Mouse (Mus musculus) T-helper 2 cell (primary cell): ENCODE results near the gene Ecm2.

ENCODE experiments used
- in situ Hi-C: fragments of 300-600 bp; cut with MboI, MseI; formaldehyde crosslinking; loops from one replicate; pipeline ENCODE4 v1.15.1; 2025; ENCODE audit warnings: high pct_unique_total_duplicates

Ecm2 gene

DNA sequence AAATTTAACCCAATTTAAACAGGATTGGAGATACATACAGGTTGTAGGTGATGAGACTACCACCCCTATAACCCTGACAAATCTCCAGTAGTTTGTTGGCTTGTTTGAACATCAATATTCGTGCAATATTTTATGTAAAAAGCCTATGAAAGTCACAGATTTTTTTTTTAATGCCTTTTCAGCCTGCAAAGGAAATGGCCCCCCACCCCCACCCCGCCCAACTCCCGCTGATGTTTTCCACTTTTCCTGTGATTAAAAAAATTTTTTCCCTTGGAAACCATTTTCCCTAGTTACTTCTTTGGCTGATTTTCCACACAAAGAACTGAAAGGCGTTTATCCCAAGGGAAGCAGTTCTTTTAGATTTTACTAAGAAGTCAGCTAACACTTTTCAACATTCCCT, at the start of gene Ecm2:
Gene Ecm2 (plus strand): TSS at position 301 of the 400 bp plus-strand sequence.
- in situ Hi-C loops = no loop called here

DNA sequence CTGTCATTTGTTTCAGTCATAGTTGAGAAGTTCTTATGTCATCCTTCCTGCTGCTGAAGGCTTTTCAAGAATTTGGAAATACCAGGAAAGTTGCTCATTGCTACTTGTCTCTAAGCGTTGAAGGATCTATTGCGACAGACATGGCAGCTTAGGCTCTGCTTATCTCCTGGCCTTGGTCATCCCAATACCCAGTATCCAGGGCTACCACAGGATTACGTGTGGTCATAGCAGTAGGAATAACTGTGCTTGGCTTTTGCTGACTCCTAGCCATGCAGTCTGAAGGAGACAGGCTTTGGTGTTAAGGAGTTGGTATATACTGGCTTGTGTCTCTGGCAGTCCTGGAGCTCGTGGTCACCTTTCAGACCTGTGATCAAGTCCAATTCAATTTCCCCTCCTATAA, 44.3 kb upstream of the Ecm2 start:
- in situ Hi-C loops = no loop called here

DNA sequence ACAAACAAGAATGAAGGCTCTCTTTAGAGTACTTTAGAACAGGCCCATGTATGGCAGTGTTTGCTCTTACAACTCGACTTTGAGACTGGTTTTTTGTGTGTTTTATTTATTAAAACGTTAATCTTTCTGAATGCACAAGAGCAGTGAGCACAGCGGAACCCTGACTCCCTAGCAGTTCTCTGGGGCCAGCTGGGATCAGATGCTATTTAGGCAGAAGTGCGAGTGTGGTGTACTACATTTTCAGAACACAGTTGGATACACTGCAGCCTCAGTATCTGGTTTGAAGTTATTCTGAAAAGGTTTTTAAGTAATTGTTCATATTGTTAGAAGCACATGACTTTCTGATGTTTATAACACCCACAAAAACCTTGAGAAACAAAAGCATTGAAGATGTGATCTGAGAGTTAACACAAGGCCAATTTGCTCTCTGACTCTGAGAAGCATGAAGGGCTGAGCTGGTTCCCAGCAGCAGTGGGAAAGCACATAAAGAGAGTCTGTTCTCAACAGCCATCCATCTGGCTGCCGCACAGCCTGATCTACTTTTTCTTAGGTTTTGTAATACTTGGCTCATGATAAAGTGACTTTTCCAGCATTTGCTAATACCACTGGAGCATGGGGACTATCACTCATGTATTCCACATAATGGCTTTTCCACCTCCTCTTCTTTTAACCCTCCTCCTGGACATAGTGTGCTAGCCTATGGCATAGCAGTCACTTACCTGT, 43.8 kb upstream of the Ecm2 start:
- in situ Hi-C loops = no loop called here

DNA sequence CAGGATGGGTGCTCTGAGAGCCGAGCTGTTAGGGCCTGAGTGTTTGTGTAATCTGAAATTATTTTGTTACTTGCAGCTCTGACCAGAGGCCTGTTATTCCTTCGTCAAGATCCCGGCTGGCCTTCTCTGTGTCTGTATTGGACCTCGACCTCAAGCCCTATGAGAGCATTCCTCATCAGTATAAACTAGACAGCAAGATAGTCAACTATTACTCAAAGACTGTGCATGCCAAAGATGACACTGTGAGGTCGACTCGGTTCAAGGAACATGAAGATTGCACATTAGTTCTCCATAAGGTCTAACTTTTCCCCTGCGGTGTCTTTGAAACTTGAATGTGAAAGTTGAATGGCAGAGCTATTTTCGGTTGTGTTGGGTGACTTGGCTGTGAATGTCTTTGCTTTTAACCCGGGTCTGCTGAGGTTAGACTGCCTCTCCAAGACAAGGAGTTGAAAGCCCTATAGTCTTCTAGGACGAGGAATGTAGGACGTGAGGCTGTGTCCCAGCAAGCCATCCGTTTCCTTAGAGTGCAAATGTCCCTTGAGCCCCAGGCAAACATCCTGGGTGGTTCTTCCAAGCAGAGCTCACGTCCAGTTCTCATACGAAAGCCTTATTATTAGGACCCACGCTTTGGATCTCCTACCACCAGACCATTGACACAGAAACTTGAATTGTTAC, 43.0 kb upstream of the Ecm2 start:
- in situ Hi-C loops = no loop called here

DNA sequence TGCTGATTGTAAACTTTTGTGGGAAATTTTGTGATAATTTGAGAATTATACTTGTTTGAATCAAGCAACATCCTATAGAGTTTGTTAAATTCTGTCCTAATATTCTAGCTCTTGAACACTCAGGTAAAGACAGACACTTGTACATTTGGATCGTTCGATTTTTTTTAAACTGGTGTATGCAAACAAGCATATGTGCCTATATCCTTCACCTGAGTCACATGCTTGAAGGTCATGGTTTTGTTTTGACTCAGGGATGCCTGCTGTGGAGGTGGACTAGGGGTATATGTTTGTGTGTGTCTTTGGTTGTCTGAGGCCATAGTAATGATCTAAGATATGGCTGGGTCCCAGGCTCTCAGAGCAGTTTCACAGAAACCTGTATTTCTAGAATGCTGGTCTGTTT, 41.7 kb upstream of the Ecm2 start:
- in situ Hi-C loops = no loop called here

DNA sequence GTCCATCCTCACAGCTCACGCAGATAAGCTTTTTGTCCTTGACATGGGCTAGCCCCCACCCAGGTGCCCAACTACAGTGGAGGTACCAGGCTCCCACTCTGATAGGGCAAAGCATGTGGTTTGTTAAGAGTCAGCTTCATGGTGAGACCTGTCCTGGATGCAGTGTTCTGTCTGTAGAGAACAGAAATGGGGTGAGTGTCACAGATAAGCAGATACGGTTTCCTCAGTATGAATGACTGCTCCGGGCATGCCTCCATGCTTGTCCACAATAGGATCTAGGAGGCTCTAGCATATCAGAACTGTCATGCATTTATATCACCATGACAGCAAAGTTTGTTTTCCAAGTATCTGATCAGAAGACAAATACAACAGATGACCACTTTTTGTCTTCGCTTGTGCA, 38.7 kb upstream of the Ecm2 start:
- in situ Hi-C loops = no loop called here

DNA sequence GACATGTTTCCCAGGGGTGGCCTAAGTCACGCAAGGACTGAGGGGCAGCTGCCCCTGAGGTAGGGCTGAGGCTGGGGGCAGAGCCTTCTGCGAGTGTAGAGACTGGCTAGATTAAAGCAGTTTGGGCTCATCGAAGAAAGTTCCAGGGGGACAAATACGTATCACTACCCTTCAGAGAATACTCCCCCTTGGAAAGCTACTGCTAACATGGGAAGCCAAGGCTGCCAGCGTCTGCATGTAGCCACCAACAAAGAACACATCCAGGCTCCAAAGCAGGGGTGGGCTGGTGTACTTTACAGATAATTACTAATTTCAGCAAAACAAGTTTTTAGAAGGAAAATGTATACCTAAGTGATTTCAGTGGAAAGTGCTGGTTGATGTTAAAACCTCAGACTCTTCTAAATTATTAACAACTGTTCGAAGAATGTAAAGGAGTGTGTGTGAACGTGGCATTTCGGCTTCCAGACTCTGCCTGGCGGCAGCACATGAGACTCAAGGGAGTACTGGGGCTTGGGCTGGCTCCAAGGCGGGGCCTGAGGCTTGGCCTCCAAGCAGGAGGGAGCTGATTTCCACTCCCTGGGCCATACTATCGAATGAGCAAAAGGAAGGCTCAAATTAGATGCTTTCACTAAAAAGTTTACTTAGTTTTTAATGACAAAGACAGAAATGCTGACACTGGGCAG, 38.1 kb upstream of the Ecm2 start:
- in situ Hi-C loops = no loop called here

DNA sequence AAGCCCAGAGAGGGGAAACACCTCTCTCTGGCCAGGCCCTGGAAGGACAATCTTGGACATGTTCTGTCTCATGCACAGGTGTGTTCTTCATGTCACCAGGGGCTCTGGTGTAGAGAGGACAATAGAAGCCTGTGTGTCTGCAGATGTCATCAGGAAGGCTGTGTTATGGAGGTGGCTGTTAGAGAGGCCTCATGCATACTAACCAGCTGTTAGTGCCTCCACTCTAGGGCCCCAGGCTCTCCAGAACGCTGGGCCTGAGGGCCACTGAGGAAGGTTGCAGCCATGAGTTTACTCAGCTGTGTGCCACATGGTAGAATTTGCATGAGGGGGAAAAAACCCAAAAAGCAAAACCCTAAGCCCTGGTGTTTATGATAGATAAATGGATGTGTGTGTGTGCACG, 37.0 kb upstream of the Ecm2 start:
- in situ Hi-C loops = no loop called here

DNA sequence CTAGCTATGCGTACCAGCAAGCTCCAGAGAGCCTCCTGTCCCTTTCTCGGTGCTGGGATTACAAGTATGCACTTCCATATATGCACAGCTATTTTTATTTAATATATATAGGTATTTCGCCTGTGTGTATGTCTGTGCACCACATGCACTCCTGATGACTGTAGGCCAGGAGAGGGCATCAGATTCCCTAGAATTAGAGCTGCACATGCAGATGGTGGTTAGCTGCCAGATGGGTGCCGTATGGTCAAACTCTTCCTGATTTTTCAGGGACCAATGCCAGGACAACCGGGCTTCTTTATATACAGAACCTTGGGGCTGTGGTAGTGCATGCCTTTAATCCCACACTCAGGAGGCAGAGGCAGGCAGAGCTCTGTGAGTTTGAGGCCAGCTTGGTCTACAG, 35.6 kb upstream of the Ecm2 start:
- in situ Hi-C loops = no loop called here

DNA sequence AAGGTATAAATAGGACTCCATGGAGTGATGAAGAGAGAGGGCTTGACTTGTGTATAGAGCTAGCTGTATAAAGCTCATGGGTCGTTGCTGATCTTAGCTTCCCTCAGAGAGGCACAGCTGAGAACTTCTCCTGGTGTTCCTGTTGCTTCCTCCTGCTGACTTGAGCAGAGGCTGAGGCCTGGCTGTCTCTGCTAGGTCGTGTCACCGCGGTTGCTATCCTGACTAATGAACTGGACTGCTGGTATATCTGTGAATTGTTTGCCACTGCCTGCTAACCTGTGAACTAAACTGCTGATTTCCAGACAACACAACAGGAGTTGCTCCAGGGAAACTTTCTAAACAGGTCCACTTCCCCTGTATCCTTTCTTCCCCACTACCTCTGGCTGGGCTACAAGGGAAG, 34.3 kb upstream of the Ecm2 start:
- in situ Hi-C loops = no loop called here

DNA sequence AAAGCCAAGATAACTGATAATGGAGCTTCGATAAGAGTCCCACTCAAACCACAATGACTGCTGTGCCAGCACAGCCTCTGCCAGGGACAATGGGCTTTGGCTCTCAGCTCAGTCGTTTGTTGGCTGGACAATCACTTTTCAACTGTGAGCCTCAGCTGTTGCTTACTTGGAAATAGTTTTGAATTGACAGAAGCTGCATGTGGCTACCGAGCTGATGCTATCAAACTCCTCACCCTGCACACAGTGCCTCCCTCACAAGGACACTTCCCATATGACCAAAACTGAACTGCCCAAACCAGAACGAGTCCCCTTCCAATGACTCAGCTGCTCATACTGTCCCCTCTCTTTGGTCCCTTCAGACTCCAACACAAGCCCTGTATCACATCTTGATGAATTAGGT, 33.8 kb upstream of the Ecm2 start:
- in situ Hi-C loops = no loop called here

DNA sequence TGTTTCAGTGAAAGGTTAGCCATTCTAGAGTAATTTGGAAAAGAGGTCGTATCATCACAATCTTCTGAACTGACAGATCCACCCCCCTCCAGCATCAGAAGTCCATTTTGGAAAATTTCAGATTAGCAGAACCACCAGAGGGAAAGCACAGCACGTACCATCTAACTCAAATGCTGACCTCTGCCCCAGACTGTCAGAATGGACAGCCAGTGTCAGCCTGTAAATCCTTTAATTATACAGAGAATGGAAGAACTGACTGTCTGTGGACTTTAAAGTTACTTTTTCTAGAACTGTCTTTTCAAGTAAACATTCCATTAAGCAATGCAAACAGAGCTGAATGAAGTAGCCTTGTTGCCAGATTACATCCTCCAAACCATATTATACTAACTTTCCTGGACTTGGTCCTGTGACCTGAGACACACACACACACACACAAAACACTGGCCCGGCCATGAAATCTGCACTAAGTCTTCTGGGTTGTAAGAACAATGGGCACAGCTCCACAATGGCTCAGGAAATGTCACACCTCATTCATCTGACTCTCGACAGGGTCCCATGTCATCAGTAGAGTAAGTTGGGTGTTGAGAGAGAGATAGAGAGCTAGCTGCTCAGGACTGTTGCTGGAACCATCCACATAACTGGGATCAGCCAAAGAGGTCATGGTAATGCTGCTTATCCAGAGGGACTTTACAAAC, 32.5 kb upstream of the Ecm2 start:
- in situ Hi-C loops = no loop called here

DNA sequence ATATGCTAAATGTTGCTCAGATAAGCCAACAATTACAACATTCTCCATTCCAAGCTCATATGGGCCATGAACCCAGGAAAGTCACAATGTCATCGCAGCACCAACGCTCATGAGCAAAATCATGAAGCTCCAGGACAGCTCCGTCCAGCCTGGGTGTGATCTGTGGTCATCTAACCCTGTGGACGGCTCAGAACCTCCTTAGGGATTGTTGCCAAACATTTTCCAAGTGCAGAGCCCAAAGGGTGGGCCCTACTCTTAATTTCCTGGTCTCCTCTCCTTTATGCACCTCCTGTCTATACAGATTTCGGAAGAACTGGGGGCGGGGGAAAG, 32.0 kb upstream of the Ecm2 start:
- in situ Hi-C loops = no loop called here

DNA sequence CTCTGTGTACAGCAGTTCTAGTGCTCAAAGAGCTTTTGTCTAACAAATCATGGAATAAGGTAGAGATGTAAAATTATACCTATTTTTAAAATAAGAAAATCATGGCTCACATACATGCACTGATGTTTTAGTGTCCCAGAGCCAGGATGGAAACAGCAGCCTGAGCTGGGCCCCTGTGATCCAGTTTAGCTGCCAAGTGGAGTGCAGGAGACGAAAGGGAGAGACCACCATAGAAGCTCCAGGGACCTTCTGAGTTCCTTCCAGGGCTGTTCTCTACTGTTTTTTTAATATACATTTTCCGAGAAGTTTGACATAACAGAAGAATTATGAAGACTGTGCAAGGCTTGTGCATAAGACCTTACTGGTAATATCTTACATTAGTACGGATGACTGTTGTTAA, 26.7 kb upstream of the Ecm2 start:
- in situ Hi-C loops = no loop called here

DNA sequence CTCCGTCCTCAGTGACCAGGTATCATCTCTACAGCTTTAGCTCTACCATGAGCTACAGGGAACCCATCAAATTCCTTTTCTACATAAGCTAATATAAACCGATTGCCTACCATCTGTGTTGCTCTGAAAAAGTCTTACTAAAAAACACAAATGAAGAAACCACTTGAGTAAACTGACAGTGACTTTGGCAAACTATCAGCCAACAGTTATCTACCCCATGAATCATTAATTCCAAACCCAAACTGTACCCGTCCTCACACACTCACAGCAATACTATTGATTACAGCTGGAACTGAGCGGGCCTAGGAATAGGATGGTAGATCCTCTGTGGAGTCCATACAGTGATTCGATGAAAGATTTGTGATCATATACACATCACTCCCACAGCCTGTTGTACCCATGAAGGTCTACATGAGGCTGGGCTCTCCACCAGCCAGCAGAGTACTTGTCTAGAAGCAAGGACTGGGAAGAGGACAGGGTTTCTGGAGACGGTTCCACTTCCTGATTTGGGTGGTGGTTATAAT, 25.7 kb upstream of the Ecm2 start:
- in situ Hi-C loops = no loop called here

DNA sequence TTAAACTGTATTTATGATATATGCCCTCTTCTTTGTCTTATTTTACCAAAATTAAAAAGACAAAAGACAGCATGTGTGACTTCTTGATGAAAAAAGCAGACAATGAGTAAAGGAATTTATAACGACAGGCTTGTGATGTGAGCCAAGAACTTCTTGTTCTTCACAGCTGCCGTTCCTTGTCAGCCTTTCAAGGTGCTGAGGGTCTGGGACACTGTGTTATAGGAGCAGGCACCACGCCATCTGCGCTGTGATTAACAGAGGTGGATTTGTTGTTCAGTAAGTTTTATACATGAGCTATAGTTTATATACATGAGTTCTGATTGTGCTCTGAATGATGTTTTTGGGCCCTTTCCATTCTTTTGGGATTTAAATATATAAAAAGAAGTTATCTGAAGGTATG, 25.2 kb upstream of the Ecm2 start:
- in situ Hi-C loops = no loop called here

DNA sequence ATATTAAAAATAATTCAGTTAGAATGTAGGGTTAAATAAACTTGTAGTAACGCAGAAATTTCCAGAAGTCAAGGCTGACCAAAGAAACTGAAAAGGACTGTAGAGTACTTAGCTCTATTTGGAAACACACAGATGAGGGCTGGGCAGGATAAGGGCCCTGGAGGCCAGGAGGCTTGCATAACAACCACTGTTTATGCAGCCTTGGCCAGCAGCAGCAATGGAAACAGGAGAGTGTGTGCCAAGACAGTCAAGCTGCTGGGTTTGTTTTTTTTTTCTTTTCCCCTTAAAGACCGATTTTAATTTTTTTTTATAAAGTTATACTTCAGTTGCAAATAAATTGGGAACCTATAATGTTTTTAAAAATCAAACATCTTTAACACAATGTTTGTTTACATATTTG, 24.6 kb upstream of the Ecm2 start:
- in situ Hi-C loops = loop anchor here (10.0 kb wide), 1 partner anchor 145 kb away; no protein-coding TSS in a partner anchor

DNA sequence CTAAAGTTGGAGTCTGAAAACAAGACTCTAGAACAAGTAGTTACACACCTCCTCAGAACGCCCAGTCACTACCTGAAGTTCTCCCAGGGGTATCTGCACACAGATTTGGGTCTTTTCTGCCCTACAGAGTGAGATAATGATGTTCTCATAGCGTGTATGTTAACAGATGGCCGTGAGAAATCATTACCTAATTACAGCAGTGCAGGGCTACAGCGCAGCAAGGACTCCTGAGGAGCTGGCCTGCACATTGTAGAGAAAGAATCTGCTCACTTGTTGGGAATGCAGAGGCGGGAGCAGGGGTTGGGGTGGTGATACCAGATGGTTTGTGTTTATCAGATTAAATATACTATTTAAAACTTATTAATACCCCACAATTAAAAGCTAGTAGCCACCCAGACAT, 24.1 kb upstream of the Ecm2 start:
- in situ Hi-C loops = loop anchor here (10.0 kb wide), 1 partner anchor 144 kb away; no protein-coding TSS in a partner anchor

DNA sequence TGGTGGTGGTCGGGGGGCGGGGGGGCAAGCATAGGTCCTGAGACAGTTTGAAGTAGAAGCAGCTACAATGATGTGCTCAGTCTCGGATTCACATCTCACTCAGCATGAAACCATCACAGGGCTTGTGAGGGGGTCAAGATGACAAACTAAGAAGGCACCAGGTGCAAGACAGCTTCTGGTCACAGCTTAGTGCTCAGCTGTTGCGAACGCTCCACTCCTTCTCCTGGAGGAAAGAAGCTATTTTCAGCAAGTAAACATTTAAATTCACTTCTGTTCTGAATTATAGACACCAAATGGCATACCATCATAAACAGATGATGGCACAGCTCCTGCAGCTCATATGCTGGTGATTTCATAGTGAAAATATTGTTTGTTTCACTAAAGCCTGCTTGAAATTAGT, 19.2 kb upstream of the Ecm2 start:
- in situ Hi-C loops = loop anchor here (10.0 kb wide), 1 partner anchor 139 kb away; no protein-coding TSS in a partner anchor

DNA sequence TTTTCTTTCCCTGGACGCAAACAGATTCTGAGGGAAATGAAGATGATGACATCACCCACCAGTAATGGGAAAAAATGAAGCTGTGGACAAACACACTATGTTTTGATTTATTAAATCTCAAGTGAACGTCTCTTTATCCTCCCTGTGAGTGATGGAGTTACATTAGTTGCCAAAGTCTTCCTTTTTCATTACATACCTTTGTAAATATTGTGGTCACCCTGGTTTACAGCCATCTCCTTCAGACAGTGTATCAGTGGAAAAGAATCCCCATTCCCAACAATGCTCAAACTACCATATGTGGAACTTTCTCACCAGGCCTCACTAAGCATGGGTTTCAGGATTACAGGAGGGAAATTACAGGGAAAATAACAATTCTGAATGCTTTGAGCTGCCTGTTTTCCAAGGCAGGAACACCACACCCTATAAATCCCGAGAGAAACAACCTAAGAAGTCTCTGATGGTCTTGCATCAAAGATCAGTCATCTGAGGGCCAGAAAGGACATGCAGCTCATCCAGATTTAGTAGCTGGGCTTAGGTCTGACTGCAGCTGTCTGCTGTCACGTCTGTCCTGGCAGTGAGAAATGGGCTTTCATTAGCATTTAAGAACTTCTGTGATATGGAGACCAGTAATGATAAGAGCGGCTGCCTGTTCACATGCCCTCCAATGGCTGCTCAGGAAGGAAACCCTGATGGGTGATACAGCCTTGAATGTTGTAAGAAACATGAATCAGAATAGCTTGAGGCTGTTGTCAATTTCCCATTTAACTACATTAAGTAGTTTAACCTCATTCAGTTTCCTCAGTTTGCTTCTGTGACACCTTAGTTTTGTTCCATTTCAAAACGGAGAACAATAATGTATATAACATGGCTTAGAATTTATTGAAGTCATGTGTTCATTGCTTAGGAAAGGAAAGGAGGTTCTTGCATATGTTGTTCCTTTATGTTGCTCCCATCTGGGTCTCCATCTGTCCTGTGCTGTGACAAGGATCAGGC, 11.9 kb upstream of the Ecm2 start, which contains the start of gene Tes3-ps:
Gene Tes3-ps (plus strand): TSS at position 943 of the 993 bp plus-strand sequence.
- in situ Hi-C loops = no loop called here

DNA sequence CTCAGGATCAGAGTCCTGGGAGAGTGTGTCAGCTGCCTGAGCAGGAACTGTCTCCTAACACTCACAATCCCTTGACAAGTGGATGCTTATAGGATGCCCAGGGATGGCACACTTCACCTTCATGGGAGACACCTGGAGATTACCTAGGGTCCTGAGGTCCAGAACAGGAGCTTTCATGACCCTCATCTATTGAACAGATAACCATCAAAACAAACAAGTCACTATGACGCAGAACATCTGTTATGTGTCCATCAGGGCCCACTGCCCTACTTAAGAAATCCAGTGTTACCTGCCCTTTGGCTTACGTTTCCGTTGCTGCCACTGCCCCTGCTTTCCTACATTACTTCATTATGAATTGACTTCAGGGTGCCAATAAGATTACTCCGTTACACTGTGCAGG, 1.2 kb downstream of the Ecm2 start:
- in situ Hi-C loops = no loop called here
